Mouse (Mus musculus): ENCODE measurements at regions not wholly inside any gene's neighbourhood (a gene's known extent, or its start where the extent isn't known, plus 50 kb on each side); places are given as distances from the start of the nearest gene placed in this dataset.
"Not testable (repeated sequence)": the region's sequence is repeated elsewhere in the genome, so short reads cannot be mapped to it uniquely, and the experiment has no call there.

DNA sequence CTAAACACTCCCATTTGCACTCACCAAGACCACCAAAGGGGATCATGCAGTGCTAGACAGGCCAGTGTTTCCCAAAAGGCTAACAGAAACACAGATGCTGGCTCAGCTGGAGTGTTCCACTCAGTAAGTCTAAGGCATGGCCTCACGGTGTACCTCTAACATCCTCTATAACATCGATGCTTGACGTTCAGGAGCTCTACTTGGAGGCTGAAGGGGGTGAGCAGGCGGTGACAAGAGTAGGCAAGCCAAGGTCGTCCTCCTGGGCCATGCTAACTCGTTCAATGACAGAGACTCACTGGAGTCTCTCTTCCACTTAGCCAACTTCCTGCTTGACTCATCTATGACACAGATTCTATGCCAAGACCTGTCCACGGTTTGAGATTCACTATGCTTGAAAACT, 105.9 kb upstream of the Fhl2 start:
- no peak for DNase-seq (ENCODE audit: low spot score in 2 of 2)

DNA sequence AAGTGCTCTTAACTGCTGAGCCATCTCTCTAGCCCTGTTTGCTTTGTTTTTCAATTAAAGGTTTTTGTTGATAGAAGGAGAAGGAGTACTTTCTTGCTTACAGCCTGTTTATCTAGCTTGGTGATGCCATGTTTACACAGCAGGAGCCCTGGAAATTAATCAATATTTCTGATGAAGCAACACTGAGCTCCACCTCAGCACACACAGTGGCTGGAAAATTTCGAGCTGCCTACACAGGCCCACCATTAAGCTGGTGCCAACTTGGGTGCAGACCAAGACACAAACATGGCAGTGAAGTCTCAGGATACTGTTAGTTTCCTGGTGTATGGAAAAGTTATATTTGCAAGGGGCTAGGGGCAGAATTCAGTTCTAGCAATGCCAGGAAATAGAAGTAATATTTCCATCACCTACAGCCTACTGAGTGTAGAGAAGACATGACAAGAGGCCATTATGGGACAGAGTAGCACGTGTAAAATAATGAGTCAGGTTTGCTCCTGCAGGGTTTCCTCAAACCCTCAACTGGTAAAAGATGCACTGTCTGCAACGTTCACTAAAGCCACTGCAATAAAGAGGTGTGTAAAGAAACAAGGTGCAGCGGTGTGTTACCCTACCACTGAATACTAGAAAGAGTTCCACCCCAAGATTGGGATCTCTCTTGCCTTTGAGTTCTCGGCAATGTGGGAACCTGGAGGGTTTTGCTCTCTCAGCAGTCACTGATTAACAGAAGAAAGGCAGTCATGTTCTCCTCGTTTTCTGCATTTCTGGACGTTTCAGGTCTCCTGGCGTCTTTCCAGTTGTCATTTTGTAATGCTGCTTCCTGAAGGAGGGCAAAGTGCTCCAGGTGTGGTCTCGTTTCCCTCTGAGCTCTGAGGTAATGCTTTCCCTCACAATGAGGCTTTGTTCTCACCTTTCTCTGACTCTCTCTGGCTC, 108.8 kb upstream of the Fhl2 start:
- no peak for DNase-seq (ENCODE audit: low spot score in 2 of 2)

DNA sequence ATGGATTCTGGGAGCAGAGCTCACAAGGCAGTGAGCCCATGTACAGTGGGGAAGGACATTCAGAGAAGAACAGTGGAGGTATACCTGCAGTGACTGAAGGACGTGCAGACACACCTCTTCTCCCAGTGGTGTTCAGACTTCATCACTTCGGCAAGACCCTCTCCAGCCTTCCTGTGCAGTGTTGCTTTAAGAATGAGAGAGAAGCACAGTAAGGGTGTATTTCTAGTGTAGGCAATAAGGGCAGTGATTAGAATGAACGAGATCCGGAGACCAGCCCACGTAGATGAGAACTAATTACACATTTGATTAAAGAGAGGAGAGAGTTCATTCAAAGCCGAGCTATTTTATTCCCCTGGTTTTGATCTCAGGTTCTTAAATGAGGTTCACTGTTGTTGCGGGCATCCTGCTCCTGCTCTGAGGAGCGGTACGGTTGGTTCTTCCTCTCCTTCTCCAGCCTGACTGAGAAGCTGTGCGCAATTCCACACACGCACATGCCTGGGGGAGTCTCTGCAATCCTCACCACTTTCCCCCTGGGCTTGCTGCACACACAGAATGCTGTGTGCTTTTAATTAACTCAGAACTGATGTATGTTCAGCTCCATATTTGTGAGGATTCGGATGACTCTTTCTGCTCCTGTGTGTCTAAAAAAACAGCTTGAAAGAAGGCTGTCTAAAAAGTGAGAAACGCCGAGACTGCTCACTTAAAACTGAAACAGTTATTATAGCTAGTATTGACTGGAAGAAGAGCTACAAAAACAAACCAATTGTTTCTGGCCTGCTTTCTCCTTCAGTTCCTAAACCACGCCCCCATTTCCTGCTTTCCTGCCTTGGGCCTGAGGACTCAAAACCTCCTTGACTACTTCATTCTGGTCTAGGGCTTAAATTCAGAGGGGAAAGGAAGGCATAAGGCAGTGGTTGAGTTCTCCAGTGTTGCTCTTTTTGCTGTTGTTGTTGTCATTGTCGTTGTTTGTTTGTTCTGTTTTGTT, 114.2 kb upstream of the Fhl2 start:
- DNase-seq (ENCODE audit: low spot score in 2 of 2) = no peak

DNA sequence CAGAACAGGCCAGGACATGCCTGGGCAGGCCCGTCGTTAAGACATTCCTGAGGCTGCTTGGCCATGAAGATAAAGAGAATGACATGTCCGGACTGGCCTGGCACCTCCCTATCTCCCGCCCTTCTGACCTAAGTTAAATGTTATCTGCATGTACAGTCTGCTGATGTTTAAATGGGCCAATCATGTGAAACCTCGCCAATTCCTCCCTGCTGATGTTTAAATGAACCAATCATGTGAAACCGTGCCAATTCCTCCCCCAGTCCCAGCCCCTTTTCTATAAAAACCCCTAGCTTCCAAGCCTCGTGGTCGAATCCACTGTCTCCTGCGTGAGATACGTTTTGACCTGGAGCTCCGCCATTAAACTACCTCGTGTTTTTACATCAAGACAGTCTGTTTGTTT, 119.5 kb upstream of the Fhl2 start:
- DNase-seq (ENCODE audit: low spot score in 2 of 2) = not testable (repeated sequence)

DNA sequence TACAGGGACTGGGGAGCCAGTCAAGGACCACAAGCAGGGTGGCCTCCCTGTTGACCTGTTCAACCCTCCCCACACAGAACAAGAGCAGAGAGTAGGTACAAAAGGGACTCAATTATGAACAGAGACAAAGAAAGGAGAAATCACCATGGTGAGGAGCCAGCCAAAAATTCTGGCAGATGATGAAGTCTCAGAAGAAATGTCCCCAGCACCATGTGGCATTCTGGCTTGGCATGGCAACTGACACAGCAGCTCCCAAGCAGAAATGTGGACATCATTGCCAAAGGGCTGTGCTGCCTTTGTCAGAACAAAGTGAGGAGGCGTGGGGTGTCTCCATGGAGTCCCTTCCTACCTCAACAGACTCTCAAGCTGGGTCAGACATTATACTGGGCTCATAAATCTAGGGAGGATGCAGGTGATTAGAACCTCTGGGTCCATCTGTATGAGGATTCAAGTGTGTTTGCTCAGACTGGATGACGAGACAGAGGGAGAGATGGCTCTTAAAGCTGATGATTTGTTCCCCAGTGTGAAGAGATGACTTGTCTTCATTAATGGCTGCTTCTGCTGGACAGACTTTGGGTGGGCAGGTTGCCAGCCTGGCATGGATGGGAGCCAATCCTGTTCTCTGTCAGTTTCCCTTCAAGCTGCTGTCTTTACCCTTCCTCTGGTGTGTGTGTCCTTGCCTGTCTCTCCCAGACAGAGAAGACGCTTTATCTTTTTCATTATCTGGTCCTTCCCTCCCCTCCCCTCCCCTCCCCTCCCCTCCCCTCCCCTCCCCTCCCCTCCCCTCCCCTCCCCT, 120.5 kb upstream of the Fhl2 start:
- no peak for DNase-seq (ENCODE audit: low spot score in 2 of 2)

DNA sequence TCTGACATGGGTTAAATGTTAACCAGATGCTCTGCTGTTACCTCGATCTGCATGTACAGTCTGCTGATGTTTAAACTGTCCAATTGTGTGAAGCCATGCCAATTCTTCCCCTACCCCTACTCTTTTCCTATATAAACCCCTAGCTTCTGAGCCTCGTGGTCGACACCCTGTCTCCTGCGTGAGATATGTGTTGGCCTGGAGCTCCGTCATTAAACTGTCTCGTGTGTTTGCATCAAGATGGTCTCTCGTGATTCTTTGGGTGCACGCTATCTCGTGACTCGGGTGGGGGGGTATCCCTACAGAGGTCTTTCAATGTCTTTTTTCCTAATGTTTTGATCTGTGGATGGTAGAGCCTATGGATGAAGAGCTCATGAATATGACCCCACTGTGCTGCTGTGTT, 110.9 kb upstream of the Nck2 start:
- DNase-seq (ENCODE audit: low spot score in 2 of 2) = not testable (repeated sequence)

DNA sequence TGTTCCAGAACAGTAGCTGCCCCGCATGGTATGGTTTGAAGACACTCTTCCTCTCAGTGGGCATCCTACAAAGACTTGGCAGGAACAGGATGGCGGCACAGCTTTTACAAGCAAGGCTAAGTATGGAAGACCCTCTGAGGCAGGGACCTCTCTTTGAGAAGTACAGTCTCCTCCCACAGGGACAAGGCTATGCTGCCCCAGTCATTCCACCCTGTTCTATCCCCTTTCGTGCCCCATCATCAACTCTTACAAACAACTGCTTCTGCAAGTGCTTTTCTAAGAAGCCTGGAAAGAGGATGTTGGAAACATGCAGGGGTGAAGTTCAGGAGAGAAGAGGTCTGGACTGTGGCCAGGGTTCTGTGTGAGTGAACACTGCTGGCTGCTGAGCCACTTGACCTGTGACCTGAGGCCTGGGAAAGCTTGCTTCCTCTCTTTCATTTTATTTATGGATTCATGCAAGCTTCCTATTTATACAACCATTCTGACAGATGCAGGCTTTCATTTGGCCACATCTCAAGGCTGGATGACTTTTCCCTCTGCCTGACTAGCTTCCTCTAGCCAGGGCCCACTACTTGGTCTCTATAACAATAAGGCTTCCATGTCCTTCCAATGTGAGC, 107.1 kb upstream of the Nck2 start:
- peak; percentile 8 to 30 for DNase-seq (ENCODE audit: low spot score in 2 of 2)

DNA sequence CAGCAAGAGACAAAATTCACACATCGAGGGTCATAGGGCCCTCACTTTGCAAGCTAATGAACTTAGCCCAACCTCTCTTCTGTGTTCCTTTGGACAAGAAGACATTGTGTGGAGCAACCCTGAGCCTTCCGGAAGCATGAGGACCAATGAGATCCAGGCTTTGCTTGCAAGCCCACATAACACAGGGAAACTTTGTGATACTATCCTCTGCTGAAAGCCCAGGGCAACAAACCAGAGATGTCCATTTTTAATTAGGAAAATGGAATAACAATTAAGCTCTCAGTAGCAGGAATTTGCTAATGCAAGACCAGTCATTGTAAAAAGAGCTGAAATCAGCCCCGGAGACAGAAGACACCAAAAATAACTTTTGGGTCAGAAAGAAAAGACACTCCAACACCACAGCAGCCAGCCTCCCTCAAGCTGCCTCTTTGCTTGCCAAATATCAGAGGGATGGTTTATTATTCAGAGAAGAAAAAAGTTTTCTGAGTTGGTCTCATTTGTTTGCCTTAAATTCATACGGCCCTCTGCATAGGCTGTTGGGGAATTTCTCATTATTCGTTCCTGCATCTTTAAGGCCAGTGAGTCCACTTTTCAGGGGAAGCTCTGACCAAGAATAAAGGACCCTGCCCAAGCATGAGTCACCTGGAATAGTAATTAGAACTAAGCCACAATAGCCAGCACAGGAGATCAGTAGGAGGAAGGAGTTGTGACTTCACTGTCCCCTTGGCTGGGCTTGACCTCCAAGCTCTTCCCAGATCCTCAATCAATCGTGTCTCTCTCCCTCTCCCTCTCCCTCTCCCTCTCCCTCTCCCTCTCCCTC, 106.1 kb upstream of the Nck2 start:
- DNase-seq (ENCODE audit: low spot score in 2 of 2) = no peak

DNA sequence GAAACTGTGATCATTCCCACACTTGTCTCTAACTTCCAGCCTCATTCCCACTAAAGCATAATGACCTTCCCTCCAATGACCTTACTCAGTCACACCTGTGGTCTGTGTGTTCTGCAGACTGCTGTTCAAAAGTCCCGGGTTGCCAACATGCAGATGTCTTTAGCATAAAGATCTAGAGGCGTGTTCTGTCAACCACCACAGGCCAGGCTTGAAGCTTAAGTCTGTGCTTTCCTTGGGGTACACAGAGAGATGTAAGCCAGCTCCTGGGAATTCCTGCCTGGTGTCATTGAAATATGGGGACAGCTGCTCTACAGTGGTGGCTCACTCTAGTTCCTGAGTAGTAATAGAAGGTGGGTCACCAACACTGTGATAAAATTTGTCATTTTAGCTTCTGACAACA, 101.5 kb upstream of the Nck2 start:
- DNase-seq (ENCODE audit: low spot score in 2 of 2) = no peak

DNA sequence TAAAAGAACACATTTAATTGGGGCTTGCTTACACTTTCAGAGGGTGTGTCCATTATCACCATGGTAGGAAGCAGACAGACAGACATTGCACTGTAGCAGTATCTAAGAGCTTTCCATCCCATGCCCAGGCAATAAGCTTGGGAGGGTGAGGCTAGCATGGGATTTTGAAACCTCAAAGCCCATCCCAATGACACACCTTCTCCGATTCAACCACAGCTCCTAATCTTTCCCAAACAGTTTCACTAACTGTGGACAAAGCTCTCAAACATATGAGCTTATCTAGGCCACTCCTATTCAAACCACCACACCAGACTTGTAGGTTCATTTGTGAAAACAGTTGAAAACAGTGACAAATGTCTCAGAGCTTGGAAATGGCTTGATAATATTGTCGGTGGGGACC, 101.0 kb upstream of the Nck2 start:
- DNase-seq (ENCODE audit: low spot score in 2 of 2) = no peak

DNA sequence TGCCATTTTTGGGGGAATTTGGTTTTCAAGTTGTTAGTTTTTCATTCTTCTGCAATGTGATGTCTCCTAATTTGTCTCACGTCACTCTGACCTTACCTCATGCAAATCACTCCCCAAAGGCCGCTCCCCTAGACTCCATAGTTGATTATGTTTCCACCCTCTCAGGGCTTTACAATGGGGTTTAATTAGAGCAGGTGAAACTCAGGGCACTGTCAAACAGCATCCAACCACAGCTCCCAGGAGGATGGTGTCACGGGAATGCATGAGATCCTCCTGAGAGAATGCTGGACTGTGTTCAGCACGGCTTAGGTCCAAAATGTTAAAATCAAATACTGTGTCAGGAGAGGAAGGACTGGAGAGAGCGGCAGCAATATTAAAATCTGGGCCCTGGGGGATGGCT, 100.4 kb upstream of the Nck2 start:
- no peak for DNase-seq (ENCODE audit: low spot score in 2 of 2)

DNA sequence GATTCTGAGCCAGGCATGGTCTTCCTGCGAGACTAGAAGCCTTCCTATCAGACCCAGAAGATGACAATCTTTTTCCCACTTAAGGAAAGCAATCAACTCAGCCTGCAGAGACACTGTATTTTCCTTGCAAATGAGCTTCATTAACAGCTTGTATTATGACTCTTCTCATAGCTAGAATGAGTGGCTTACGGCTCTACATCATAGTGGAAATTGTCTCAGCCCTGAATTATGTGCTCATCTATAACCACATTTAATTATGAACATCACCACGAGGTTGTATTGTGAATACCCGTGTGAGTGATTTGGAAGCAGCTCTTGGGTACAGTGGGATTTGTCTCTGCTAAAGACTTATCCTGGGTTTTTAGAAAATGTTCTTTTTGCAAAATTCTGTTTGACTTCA, 97.2 kb upstream of the Nck2 start:
- no peak for DNase-seq (ENCODE audit: low spot score in 2 of 2)

DNA sequence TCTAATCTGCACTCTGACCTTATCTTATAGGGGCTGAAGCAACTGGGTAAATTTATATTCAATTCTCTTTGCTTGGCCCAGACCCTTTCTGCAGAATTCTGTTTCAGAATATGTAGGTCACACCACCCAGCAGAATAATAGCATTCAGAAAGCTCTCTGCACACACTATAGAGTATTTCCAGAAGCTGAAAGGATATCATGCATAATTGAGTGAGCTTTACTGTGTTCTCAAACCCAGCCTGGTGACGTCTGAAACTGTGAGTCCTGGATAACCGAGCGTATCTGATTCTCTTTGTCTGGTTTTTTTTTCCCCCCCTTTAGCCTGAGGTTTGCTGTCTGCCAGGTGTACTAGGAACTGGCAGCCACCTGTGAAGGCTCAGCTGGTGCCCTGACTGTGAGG, 94.4 kb upstream of the Nck2 start:
- DNase-seq (ENCODE audit: low spot score in 2 of 2) = no peak

DNA sequence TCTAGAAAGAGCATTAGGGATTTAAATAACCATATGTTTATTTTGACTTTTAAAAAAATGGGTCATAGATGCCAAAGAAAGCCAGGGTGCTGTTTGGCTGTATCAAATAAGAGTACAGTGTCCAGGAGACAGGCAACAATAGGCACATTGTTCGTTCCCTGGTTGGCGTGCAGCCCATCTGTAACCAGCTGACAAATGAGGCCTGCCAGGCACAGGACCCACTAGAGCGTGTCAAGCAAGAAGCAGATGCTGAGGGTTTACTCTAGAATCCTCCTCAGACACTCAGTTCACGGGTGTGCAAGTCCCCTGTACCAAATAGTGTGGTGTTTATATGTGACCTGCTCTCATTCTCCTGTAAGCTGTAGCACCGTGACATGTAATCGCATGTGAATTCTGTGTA, 86.2 kb upstream of the Nck2 start:
- DNase-seq (ENCODE audit: low spot score in 2 of 2) = no peak

DNA sequence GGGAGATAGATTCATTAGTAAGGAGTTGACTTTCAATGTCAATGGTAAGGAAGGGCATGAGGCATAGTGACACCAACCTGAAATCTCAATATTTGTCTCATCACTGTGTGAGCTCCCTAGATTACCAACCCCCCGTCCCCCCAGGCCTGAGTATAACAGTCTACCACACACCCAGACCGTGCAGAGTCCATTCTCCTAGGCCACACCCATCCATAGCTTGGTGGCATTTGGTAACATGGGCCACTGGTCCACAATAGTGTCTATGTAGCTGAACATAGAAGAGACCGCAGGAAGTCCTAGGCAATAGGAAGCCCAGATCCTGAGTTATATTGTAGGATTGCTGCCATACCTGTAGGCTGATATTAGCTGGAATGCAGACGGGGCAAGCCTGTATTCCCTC, 84.7 kb upstream of the Nck2 start:
- no peak for DNase-seq (ENCODE audit: low spot score in 2 of 2)

DNA sequence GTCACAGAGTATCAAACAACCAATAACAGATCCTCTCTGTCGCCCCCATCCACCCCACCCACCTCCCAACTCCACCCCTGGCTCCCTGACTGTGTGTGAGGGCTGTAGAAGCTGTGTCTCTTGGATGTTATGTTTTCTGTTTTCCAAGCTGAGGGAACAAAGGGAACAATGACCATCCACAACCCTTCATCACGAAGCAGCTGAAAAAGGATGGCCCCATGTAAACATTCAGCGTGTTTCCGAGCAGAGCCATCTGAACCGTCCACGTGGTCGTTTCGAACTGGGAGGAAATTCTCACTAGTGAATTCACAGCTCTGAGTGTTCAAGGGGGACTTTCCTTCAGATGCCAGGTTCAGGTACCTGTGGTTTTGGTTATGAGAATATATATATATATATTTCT, 84.1 kb upstream of the Nck2 start:
- no peak for DNase-seq (ENCODE audit: low spot score in 2 of 2)

DNA sequence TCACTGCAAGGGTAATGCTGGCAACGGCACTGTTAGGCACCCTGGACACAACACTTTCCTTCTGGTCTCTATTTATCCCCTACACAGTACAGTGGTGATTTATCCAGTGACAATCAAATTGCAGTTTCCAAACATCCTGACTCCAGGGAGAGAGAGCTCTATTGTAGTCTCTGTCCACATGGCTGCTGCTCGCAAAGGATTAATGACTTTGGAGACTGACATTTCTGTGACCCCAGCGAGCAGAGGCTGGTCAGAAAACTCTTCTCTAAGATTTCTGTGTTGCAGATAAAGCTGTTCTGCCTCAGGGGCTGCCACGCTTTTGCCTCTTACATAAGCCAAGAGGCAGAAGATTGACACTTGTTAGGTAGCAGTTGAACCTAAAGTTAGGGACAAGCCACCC, 83.6 kb upstream of the Nck2 start:
- no peak for DNase-seq (ENCODE audit: low spot score in 2 of 2)

DNA sequence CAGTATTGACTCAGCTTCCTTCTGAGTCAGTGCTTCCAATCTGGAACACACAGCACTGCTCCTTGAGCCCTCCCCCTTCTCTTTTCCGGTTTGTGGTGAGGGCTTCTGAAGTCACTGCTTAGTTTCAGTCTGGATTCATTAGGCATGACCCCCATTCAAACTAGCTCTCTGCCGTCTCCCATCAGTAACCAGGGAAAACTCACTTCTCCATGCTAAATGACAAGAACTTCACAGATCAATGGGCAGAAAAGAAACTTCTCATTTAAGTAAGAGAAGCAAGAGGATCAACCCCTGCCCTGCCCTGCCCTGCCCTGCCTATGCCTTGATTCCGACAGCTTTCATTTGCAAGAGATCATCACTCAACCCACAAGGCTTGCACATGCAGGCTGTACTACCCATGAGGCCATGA, 82.9 kb upstream of the Nck2 start:
- DNase-seq (ENCODE audit: low spot score in 2 of 2) = no peak

DNA sequence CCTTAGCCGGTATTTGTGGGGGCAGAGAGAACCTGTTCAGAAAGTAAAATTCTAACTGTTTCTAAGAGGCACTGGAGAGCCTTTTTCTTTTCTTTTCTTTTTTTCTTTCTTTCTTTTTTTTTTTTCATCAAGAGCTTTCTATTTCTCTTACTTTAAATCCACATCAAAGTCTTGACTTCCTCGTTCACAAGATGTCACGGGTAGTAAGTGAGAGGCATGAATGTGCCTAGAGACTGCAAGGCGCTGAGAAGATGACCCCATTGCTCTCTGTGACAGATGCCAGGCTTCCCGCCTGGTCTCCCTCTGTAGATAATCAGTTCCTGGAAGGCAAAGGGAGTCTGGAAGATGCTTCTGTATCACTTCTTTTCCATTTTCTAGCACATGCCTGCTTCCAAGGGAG, 82.2 kb upstream of the Nck2 start:
- no peak for DNase-seq (ENCODE audit: low spot score in 2 of 2)

DNA sequence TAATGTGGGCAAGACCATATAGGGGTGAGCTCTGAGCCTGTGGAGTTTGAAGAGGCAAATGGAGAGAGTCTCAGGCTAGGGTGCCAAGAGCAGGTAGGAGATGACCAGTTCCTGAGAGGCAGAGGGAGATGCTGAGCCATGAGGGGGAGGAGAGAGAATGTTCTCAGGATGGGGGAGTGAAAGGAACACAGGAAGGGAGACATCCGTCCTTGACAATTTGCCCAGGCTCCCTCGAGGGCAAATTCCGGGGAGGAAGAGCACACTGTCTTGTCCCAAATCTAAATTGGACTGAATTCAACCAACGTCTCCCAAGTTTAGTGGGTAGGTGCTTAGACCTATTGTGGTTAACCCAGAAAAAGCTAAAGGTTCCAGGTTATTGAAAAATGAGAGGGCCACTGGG, 81.2 kb upstream of the Nck2 start:
- DNase-seq (ENCODE audit: low spot score in 2 of 2) = no peak

Data from adrenal gland, adult 18-20 months (tissue).